Mouse (Mus musculus) cerebellum, adult 9-11 months (tissue): ENCODE measurements at regions not wholly inside any gene's neighbourhood (a gene's known extent, or its start where the extent isn't known, plus 50 kb on each side); places are given as distances from the start of the nearest gene placed in this dataset.

Experiments used
- DNase-seq: peaks from one replicate; pipeline ENCODE4 v3.0.0; 2022

GRCm38 (mm10) chr8:103272305-103273079, 487.1 kb upstream of the Cdh11 start:
- DNase-seq: peak; percentile 20

- no peak for DNase-seq
Observed at GRCm38 (mm10) chr8:103273476-103273875, 488.0 kb upstream of the Cdh11 start.

- DNase-seq: no peak
Observed at GRCm38 (mm10) chr8:103281801-103282200, 496.4 kb upstream of the Cdh11 start.

GRCm38 (mm10) chr8:103288561-103288974, 503.1 kb upstream of the Cdh11 start:
- DNase-seq: no peak

- DNase-seq: no peak
Observed at GRCm38 (mm10) chr8:103292896-103293295, 507.5 kb upstream of the Cdh11 start.

- no peak for DNase-seq
Observed at GRCm38 (mm10) chr8:103306476-103307183, 521.2 kb upstream of the Cdh11 start.

- no peak for DNase-seq
Observed at GRCm38 (mm10) chr8:103313576-103313975, 528.1 kb upstream of the Cdh11 start.

GRCm38 (mm10) chr8:103314279-103315022, 529.0 kb upstream of the Cdh11 start:
- DNase-seq: peak; percentile 6

- no peak for DNase-seq
Observed at GRCm38 (mm10) chr8:103315742-103316141, 530.3 kb upstream of the Cdh11 start.

GRCm38 (mm10) chr8:103316691-103317091, 531.2 kb upstream of the Cdh11 start:
- DNase-seq: no peak

- no peak for DNase-seq
Observed at GRCm38 (mm10) chr8:103317149-103317725, 531.8 kb upstream of the Cdh11 start.

- no peak for DNase-seq
Observed at GRCm38 (mm10) chr8:103324016-103324665, 538.7 kb upstream of the Cdh11 start.

GRCm38 (mm10) chr8:103331415-103331814, 546.0 kb upstream of the Cdh11 start:
- DNase-seq: no peak

- DNase-seq: no peak
Observed at GRCm38 (mm10) chr8:103337314-103337713, 551.9 kb upstream of the Cdh11 start.

- no peak for DNase-seq
Observed at GRCm38 (mm10) chr8:103339042-103339441, 553.6 kb upstream of the Cdh11 start.

GRCm38 (mm10) chr8:103339951-103340350, 554.5 kb upstream of the Cdh11 start:
- no peak for DNase-seq

GRCm38 (mm10) chr8:103343891-103344290, 558.4 kb upstream of the Cdh11 start:
- DNase-seq: no peak

GRCm38 (mm10) chr8:103344871-103345270, 559.4 kb upstream of the Cdh11 start:
- DNase-seq: no peak

- DNase-seq: no peak
Observed at GRCm38 (mm10) chr8:103347158-103347871, 561.9 kb upstream of the Cdh11 start.

- peak; percentile 16 for DNase-seq
Observed at GRCm38 (mm10) chr8:103361713-103362112, 576.3 kb upstream of the Cdh11 start.

- no peak for DNase-seq
Observed at GRCm38 (mm10) chr8:103370394-103370793, 585.0 kb upstream of the Cdh11 start.

- no peak for DNase-seq
Observed at GRCm38 (mm10) chr8:103373007-103373406, 587.6 kb upstream of the Cdh11 start.
